Mouse (Mus musculus) limb, embryonic 10.5 days (tissue): ENCODE data around the gene Inppl1. TPM values are rescaled to one million over a fixed set of nuclear protein-coding genes. Genes with fewer than 3 reads are reported as not detected.

Experiments used
- DNase-seq: peaks from one replicate; pipeline ENCODE4 v3.0.0-alpha.2; 2017; ENCODE audit warnings: low spot score
- H3K27ac ChIP-seq: fragments of 300-500 bp; sonication (generic); 2 replicates; pipeline ENCODE4 v1.5.1; 2016; ENCODE audit warnings: mild to moderate bottlenecking
- H3K27me3 ChIP-seq: fragments of 300-500 bp; sonication (generic); 2 replicates; pipeline ENCODE4 v1.6.1; 2016; ENCODE audit warnings: low read depth, mild to moderate bottlenecking; ENCODE audit not compliant: poor library complexity, severe bottlenecking
- H3K36me3 ChIP-seq: fragments of 300-500 bp; sonication (generic); 2 replicates; pipeline ENCODE4 v1.6.1; 2016; ENCODE audit warnings: mild to moderate bottlenecking, moderate library complexity
- H3K4me1 ChIP-seq: fragments of 300-500 bp; sonication (generic); 2 replicates; pipeline ENCODE4 v1.6.1; 2016
- H3K4me3 ChIP-seq: fragments of 300-500 bp; sonication (generic); 2 replicates; pipeline ENCODE4 v1.5.1; 2016; ENCODE audit warnings: mild to moderate bottlenecking, moderate library complexity
- H3K9me3 ChIP-seq: fragments of 300-500 bp; sonication (generic); replicated peaks from 2 replicates; pipeline ENCODE4 v1.6.1; 2016; ENCODE audit warnings: mild to moderate bottlenecking
- WGBS: fragments of 180-500 bp; shearing (Covaris S2); methylation state at CpG from one replicate; pipeline ENCODE4 v1.1.7; 2016; 5-methylcytosine and 5-hydroxymethylcytosine counted together
- microRNA-seq: library from miRNA; unstranded; fragments of <30 nt; microRNA quantifications from one replicate; pipeline ENCODE4, GENCODE M21; 2017
- polyA plus RNA-seq: library from polyadenylated mRNA; unstranded; fragments of >200 nt; fragmentation: Nextera tagmentation; extraction: Ambion mirVana; gene quantifications from 2 replicates; pipeline ENCODE4 v1.2.1, GENCODE M21; 2016

The Inppl1 gene
- polyA plus RNA-seq, 1 experiment from 2014 or later = 57.8 TPM

GRCm38 (mm10) chr7:101777053-101777452, 61.0 kb downstream of the Inppl1 start:
- Histone ChIP-seq H3K27me3 (no peaks in the 10 kb centered on the region), H3K36me3 (peaks cover 19% of the 10 kb centered on the region), H3K27ac (no peak overlapping the region), H3K9me3 (no peaks in the 10 kb centered on the region), H3K4me3 (no peak overlapping the region), H3K4me1 (no peaks in the 10 kb centered on the region)
- no peak for DNase-seq
- 91% methylated on average over 1 of the region's 1 CpGs for WGBS

GRCm38 (mm10) chr7:101772687-101773086, 65.3 kb downstream of the Inppl1 start:
- H3K9me3 ChIP-seq = no peaks in the 10 kb centered on the region
- no peak overlapping the region for H3K27ac ChIP-seq
- peaks cover 15% of the 10 kb centered on the region for H3K4me1 ChIP-seq
- DNase-seq = no peak
- 74% methylated on average over 8 of the region's 8 CpGs for WGBS
- no peak overlapping the region for H3K4me3 ChIP-seq
- no peaks in the 10 kb centered on the region for H3K27me3 ChIP-seq
- H3K36me3 ChIP-seq = peaks cover 7% of the 10 kb centered on the region; the same call in 1 of the 2 replicates

Small RNA genes within 50 kb of the gene (microRNA-seq; reads per million reads assigned to microRNA genes)
- gene Gm22655 = not detected

Other genes with a start within 250 kb of the Inppl1 start
- gene Clpb, start 174.6 kb downstream of the Inppl1 start, polyA plus RNA-seq = 55.3 and 62.7 TPM in 2 replicates
- 0.11 TPM in 1 of 2 replicates, not detected in the other for gene Phox2a, start 19.9 kb downstream of the Inppl1 start, polyA plus RNA-seq
- 0.21 TPM in 1 of 2 replicates, not detected in the other for gene Folr2, start 19.0 kb upstream of the Inppl1 start, polyA plus RNA-seq
- 115 and 120 TPM in 2 replicates for gene Anapc15, start 25.5 kb upstream of the Inppl1 start, polyA plus RNA-seq
- not detected in 2 replicates for gene Folr1, start 32.6 kb upstream of the Inppl1 start, polyA plus RNA-seq
- gene Lamtor1, start 67.7 kb upstream of the Inppl1 start, polyA plus RNA-seq = 180 and 181 TPM in 2 replicates
- gene Tomt, start 68.1 kb upstream of the Inppl1 start, polyA plus RNA-seq = 0.73 and 0.94 TPM in 2 replicates
- gene Lrrc51, start 95.7 kb upstream of the Inppl1 start, polyA plus RNA-seq = 9.4 and 11.2 TPM in 2 replicates
- gene Numa1, start 95.9 kb upstream of the Inppl1 start, polyA plus RNA-seq = 108 and 130 TPM in 2 replicates
- 2.3 and 3.4 TPM in 2 replicates for gene Il18bp, start 180.5 kb upstream of the Inppl1 start, polyA plus RNA-seq
- gene Rnf121, start 227.2 kb upstream of the Inppl1 start, polyA plus RNA-seq = 29.3 and 31.0 TPM in 2 replicates
- gene Xndc1, start 227.3 kb upstream of the Inppl1 start, polyA plus RNA-seq = 39.7 and 51.5 TPM in 2 replicates
- gene Xntrpc, start 227.5 kb upstream of the Inppl1 start, polyA plus RNA-seq = 1.4 and 1.8 TPM in 2 replicates
- not detected in 2 replicates for gene Trpc2, start 244.9 kb upstream of the Inppl1 start, polyA plus RNA-seq